Mouse (Mus musculus) bone marrow macrophage, adult 2 months (primary cell): Measurements from ENCODE around the gene Socs3. TPM values are rescaled to one million over a fixed set of nuclear protein-coding genes. Genes with fewer than 3 reads are reported as not detected.

Experiments used
- H3K27ac ChIP-seq: 2 replicates; pipeline ENCODE4 v1.5.1; 2012; ENCODE audit warnings: low read depth, low read length; ENCODE audit not compliant: insufficient read depth
- H3K4me1 ChIP-seq: 2 replicates; pipeline ENCODE4 v1.6.1; 2012; ENCODE audit warnings: low read length; ENCODE audit not compliant: control insufficient read depth, insufficient read depth
- H3K4me3 ChIP-seq: 2 replicates; pipeline ENCODE4 v1.5.1; 2012; ENCODE audit warnings: mild to moderate bottlenecking, low read length, moderate library complexity; ENCODE audit not compliant: insufficient read depth
- CTCF ChIP-seq: IDR thresholded peaks from 2 replicates; pipeline ENCODE4 v1.5.1; 2012; ENCODE audit warnings: low read depth, mild to moderate bottlenecking, low read length, moderate library complexity
- POLR2A ChIP-seq: IDR thresholded peaks from 2 replicates; pipeline ENCODE4 v1.6.1; 2012; ENCODE audit warnings: mild to moderate bottlenecking, low read depth, low read length, borderline replicate concordance
- polyA plus RNA-seq: library from polyadenylated mRNA; stranded (reverse); fragments of >200 nt; gene quantifications from 2 replicates; pipeline ENCODE4 v1.2.4, GENCODE M21; 2012; ENCODE audit not compliant: missing spikeins, insufficient read depth, insufficient read length

Socs3 gene
- polyA plus RNA-seq, 1 experiment: 6.9 TPM

DNA sequence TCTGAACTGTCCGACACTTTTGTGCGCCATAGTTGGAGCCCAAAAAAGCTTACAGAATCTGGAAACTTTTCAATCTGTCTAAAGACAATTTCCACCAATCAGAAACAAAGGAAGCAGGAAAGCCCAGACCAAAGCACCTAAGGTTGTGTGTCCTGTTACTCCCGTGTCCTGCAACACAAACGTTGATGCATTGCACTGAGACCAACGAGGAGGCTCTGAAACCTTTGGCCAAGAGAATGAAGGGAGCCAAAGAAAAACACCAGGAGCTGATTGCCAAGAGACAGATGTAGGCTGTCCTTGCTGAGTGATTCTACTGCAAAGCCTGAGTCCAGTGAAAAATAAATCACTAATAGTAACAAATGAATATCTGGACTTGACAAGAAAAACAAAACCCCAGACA lies 3.7 kb upstream of the Socs3 start:
- H3K4me3 ChIP-seq: no peak overlapping the region
- TF ChIP-seq CTCF (no peak), POLR2A (no peak)
- peaks cover 55% of the 10 kb centered on the region for H3K4me1 ChIP-seq
- H3K27ac ChIP-seq: no peak overlapping the region

DNA sequence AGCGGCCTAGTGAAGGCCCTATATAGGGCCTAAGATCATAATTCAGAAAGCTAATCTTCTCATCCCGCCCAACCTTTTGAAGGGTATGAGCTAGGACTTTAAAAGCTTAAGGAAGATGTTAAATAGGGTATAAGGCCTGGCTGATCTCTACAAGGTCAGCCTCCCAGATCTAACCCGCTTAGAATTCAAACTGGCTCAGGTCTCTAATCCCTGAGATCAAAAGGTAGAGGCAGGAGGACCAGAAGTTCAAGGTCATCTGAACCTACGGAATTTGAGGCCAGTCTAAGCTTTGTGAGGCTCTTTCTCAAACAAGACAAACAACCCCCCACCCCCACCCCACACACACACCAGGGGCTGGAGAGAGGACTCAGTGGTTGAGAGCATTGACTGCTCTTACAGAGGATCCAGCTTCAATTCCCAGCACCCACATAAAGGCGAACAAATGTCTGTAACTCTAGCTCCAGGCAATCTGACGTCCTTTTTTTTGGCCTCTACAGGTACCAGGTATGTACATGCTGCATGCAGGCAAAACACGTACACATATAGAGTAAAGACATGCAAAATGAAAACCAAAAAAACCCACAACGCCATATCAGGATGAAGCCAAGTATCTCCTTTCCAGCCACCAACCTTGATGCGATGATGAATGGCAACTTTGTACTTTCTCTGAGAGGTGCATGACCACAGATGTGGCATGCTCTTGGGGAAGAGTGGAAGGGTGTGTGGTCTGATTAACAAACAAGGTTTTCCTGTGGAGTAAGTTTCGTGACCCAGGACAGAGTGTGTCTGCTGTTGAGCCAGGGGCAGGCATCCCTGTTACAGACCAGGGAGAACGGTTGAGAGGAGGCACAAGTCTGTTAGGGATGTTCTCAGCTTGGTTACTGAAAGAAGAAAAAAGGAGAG lies 3.1 kb upstream of the Socs3 start:
- Histone ChIP-seq H3K4me3 (no peak overlapping the region), H3K27ac (no peak overlapping the region), H3K4me1 (peaks cover 48% of the 10 kb centered on the region)
- TF ChIP-seq POLR2A: no peak
- no peak for TF ChIP-seq CTCF

DNA sequence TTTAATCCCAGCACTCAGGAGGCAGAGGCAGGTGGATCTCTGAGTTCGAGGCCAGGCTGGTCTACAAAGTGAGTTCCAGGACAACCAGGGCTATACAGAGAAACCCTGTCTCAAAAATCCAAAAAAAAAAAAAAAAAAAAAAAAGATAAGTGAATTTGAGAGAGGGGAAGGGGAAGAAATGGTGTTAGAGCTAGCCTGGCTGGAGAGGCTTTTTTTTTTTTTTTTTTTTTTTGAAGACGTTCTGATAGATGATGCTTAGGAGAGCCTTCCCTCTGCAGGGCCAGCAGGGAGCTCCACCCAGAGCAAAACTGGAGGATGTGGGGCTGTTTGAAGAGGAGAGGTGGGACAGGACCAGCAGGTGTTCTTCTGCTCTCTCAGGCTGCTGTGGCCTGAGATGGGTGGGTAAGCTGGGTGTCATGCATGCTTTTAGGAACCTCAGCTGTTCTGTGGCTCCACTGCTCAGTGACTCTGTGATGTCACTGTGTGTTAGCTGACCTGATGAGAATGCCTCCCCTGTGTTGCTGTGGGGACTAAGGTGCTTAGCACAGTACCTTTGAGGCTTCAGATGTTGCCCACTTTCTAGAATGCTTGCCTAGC lies 1.9 kb upstream of the Socs3 start:
- Histone ChIP-seq H3K4me1 (peaks cover 52% of the 10 kb centered on the region), H3K27ac (no peak overlapping the region), H3K4me3 (no peak overlapping the region)
- TF ChIP-seq CTCF (no peak), POLR2A (no peak)

GRCm38 (mm10) chr11:117971100-117971499 lies 1.3 kb upstream of the Socs3 start:
- TF ChIP-seq CTCF (no peak), POLR2A (no peak)
- H3K27ac ChIP-seq: no peak overlapping the region
- peaks cover 54% of the 10 kb centered on the region for H3K4me1 ChIP-seq
- no peak overlapping the region for H3K4me3 ChIP-seq

- Histone ChIP-seq H3K4me1 (peaks cover 52% of the 10 kb centered on the region), H3K4me3 (peak overlapping the region; percentile 84), H3K27ac (peak overlapping the region; percentile 83)
- TF ChIP-seq CTCF (no peak), POLR2A (peak; percentile 89)
These were observed 525 bp downstream of the Socs3 start for GRCm38 (mm10) chr11:117969100-117969944.

- TF ChIP-seq CTCF (no peak), POLR2A (no peak)
- H3K27ac ChIP-seq: peak overlapping the region; percentile 83
- H3K4me1 ChIP-seq: peaks cover 51% of the 10 kb centered on the region
- peak overlapping the region; percentile 84 for H3K4me3 ChIP-seq
These were observed 1.1 kb downstream of the Socs3 start for GRCm38 (mm10) chr11:117968716-117969099.

- H3K27ac ChIP-seq: peak overlapping the region; percentile 83
- TF ChIP-seq POLR2A: no peak
- no peak for TF ChIP-seq CTCF
- H3K4me3 ChIP-seq: peak overlapping the region; percentile 84
- peaks cover 48% of the 10 kb centered on the region for H3K4me1 ChIP-seq
These were observed 1.7 kb downstream of the Socs3 start for GRCm38 (mm10) chr11:117968016-117968671.

- H3K4me3 ChIP-seq: peak overlapping the region; percentile 84
- no peak overlapping the region for H3K27ac ChIP-seq
- H3K4me1 ChIP-seq: peaks cover 54% of the 10 kb centered on the region
- TF ChIP-seq CTCF (no peak), POLR2A (no peak)
These were observed 2.4 kb downstream of the Socs3 start for GRCm38 (mm10) chr11:117967249-117968015.
